Mouse (Mus musculus): ENCODE data around the gene Trio. TPM values are rescaled to one million over a fixed set of nuclear protein-coding genes. Genes with fewer than 3 reads are reported as not detected.
A peak's percentile ranks its signal among the peaks of the same experiment; 100 is the strongest.

The Trio gene
- total RNA-seq, 2 experiments from 2014 or later = 37.3 to 50.8 TPM

DNA sequence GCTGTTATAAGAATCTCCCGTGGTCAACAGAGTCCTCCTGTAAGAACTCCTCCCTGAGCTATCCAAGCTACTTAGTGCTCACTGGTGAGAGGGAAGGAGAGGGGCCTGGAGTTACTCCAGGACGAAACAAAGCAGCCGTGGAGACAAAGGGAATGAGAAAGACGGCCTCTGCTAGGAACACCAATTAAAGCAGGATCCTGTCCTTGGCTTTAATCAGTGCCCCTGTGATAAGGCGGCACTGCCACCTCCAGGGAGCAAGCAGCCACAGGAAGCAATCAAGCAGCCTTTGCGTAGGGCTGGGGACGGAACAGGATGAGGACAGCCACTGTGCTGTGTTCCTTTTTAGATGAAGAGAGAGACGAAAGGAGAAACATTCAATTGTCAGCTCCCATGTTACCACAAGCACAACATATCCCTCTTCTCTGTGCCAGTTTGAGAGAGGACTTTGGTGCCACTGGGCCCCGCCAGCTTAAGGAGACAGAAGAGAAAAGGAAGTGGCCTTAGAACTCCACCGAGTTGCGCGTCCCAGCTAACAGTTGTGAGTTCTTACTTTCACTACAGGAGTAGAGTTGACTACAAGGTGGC is 242.0 kb downstream of the Trio start:
- ATAC-seq (ENCODE audit: poor library complexity, severe bottlenecking) = peak; percentile 70

DNA sequence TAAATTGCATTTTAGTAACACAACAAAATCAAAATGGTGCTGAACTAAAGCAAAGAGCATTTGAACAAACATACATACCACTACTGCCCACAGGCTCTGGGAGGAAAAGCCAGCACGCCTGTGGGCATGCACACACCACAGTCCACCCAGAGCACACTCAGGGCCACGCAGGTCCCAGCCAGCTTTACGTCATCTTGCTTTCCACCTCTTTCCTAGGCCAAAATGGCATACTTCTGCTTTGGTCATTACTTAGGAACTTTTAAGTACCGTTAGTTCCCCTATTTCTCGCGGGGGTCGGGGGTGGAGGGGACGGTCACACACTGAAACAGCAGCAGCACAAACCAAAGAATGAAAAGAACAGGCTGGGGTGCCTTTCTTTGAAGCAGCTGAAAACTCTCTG is 242.6 kb downstream of the Trio start:
- ATAC-seq (ENCODE audit: poor library complexity, severe bottlenecking) = peak; percentile 82

DNA sequence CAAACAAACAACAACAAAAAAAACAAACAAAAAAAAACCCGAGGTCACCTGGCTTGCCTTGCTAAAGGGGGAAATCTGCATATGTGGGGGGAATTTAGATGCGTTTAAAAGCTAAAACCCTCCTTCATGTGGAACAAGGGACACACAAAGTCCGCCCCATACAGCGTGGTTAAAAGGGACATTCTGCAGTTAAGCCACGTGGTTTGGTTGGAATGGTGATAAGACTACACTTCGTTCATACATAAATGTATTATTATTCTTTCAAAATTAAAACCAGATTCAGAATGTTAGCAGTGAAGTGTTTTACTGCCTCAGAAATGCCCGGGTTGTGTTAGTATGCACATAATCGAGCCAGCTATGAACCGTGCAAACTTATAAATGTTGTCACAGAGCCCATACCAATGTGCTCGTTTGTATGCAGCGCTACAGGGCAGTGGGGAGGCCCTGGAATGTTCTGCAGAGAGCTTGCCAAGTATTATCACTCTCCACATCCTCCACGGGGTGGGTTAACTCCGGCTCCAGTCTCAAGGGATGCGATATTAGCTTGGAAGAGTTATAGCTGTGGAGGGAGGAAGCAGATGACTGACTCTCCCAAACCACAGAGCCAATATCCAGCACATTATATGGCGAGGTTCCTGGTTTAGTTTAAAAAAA is 243.1 kb downstream of the Trio start:
- ATAC-seq (ENCODE audit: poor library complexity, severe bottlenecking) = no peak

GRCm38 (mm10) chr15:27779827-27780226 is 245.8 kb downstream of the Trio start:
- ATAC-seq (ENCODE audit: poor library complexity, severe bottlenecking) = no peak

DNA sequence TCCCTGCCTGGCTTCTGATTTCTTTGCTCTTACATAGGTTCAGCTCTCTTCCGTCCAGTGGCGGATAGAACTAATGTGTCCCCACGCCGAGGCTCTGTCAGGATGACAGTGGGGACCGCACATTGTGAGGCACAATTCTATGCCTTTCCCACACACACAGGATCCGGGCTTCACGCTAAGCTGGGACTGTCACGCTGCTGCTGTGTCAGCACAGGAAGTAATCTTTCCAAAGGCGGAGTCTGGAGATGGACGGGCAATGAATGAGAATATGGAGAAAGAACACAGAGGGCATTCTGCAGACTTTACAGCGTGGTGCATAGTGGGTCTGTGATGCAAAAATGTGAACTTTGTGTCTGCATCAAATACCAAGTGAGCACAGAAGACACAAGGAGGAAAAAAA is 246.2 kb downstream of the Trio start:
- no peak for ATAC-seq (ENCODE audit: poor library complexity, severe bottlenecking)

- ATAC-seq (ENCODE audit: poor library complexity, severe bottlenecking) = no peak
These were observed 247.4 kb downstream of the Trio start for GRCm38 (mm10) chr15:27778256-27778655.

DNA sequence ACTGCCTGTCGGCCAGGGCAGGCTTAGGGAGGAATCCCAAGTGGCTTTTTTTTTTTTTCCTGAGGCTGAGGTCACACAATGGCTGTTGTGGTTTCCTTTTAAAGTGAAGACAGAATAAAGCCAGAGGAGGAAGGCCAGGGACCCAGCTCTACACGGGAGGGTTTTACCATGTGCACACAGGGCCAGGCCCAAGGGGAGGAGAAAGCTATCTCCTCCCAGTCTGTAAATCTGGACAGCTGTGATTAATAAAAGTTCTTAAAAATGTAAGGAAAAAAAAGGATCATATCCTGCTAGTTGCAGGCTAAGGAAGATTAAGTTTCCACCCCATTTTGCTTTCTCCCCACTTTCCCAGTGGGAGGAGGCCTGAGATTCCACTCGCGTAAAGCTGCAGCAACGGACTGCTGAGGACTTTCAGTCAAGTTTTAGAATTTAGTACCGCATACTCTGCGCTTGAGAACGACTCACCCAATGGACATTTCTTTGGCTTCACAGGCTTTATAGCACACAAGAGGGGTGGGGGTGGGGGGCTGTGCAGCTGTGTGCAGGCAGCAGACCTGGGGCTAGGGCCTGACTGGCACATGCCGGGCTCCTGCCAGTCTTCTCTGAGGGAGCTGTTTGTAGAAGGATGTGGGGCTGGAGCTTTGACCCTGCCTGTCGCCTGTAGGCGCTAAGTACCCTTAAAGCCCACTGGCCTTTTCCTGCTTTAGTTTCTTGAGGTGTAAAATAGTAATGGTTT is 248.0 kb downstream of the Trio start:
- no peak for ATAC-seq (ENCODE audit: poor library complexity, severe bottlenecking)

DNA sequence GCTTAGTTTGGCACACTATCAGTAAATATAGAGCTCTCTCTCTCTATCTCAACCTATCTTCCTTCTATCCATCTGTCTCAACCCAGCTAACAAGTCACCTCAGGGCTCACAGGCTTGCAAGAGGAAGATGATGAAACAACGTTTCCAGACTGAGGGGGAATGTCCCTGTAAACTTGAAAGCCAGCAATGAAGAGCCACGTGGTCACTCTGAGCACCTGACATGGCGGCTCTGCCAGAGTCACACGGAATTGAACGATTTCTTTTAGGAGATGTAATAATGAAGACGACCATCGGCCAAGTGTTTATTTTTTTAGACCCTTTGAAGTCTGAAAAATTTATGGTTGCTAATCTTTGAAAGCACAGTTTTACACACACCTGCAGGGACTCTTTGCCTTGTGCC is 251.2 kb downstream of the Trio start:
- no peak for ATAC-seq (ENCODE audit: poor library complexity, severe bottlenecking)

- ATAC-seq (ENCODE audit: poor library complexity, severe bottlenecking) = no peak
These were observed 253.5 kb downstream of the Trio start for GRCm38 (mm10) chr15:27772125-27772627.

- ATAC-seq (ENCODE audit: poor library complexity, severe bottlenecking) = no peak
These were observed 254.1 kb downstream of the Trio start for GRCm38 (mm10) chr15:27771581-27771980.

DNA sequence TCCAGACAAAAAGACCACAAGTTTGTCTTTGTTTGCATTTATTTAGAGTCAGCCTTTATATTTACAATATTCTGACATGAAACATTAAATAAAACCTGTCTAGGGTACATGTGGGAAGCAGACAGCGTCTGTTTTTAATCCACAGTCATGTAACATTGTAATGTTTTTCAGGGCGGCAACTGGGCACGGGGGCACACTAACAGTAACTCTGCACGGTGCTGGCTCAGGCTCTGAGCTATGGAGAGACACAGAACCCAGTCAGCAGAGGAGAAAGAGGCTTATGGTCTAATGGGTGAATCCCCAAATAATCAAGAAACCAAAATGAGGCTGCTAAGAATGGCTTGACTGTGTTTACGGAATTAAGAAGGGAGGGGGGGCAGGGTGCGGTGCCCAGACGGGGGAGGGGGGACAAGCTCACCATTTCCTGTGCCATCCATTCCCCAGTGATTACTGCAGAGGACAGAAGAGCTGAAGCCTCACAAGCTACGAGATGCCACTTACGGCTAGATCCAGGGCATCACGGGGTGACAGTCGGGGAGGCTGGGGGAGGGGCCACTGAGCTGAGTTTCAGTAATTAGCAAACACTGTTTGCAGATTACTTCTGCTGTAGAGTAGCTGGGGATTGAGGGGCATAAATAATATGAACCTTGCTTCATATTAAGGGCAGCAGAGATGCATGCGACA is 255.0 kb downstream of the Trio start:
- ATAC-seq (ENCODE audit: poor library complexity, severe bottlenecking) = no peak

DNA sequence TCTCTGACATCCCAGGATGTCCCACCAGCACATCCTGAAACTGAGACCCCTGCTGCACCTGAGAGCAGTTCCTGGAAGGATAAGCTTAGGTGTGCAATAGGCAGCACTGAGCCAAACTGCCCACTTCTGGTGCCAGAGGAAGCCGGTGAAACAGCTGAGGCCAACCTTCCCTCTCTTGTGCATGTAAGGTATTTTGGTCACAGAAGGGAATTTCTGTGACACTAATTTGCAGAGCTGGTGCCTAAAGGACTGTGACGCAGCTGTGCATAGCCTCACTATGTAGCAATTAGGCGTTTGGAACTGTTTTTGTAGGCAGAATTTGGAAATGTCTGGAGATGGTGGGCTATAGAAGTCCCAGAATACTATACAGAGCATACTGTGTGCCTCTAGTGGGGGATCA is 264.2 kb downstream of the Trio start:
- no peak for ATAC-seq (ENCODE audit: poor library complexity, severe bottlenecking)

- no peak for ATAC-seq (ENCODE audit: poor library complexity, severe bottlenecking)
These were observed 265.0 kb downstream of the Trio start for GRCm38 (mm10) chr15:27760655-27761054.

GRCm38 (mm10) chr15:27759890-27760289 is 265.8 kb downstream of the Trio start:
- no peak for ATAC-seq (ENCODE audit: poor library complexity, severe bottlenecking)

- ATAC-seq (ENCODE audit: poor library complexity, severe bottlenecking) = no peak
These were observed 267.0 kb downstream of the Trio start for GRCm38 (mm10) chr15:27758680-27759079.

- no peak for ATAC-seq (ENCODE audit: poor library complexity, severe bottlenecking)
These were observed 269.2 kb downstream of the Trio start for GRCm38 (mm10) chr15:27756426-27756825.

- no peak for ATAC-seq (ENCODE audit: poor library complexity, severe bottlenecking)
These were observed 270.9 kb downstream of the Trio start for GRCm38 (mm10) chr15:27754571-27755260.

- ATAC-seq (ENCODE audit: poor library complexity, severe bottlenecking) = no peak
These were observed 271.7 kb downstream of the Trio start for GRCm38 (mm10) chr15:27753923-27754322.

DNA sequence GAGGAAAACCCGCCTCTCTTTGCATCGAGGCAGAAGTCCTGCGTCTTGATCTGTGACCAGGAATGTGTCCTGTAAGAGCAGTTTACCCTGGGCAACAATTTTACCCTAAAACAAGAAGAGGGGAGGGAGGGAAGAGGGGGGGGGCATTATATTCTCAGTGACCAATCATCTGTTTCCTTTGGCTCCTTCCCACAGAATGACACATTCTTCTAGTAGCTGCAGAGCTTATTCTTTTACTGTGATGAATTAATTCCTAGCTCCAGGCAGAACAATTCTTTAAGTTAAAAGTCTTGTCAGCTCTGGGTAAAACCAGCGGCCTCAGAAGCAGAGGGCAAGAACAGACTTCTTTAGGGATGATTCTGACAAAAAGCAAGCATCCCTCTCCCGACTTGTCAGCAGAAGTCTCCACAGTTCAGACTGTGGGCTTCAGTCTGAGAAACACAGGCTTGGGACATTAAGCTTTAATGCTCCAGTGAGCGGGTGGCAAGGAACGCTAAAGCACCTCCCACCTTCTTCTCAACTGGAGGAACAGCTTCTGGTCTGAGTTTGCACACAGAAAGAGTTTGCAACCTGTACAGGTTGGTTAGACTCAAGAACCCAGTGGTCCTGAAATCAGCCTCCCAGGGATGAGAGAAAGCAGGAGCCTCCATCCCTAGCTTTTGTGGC is 272.8 kb downstream of the Trio start:
- no peak for ATAC-seq (ENCODE audit: poor library complexity, severe bottlenecking)

Measured in megakaryocyte, adult 5-6 weeks (primary cell).